Comparison of ENCODE assay signal across 9 mouse cellular contexts in the genomic region with DNA sequence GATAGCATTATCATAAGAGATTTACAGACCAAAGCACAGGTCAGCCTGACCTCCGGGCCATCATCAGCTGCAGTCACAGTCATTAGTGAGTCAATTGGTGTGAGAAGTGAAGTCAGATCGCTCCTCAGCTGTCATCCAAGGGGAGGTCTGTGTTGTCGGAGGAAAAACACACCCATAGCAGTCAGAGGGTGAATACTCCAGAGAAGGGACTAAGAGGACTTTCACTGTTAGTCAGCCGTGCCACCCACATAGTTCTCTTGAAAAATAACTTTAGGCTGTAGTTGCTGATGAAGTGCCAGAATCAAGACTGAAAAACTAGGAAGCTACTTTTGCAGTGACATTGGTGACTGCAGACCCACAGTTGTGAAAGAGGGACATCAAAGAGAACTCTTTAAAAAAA.
A peak's percentile ranks its signal among the peaks of the same experiment; 100 is the strongest.
DNase-seq lines count a peak whose midpoint lies in the region; ATAC-seq and TF ChIP-seq lines count a peak whose summit lies in the region.
"Had no signal": no experiment of that assay in that cellular context is flagged by ENCODE, and none has a peak within 500 bp of the region (broad histone marks: within the 10 kb centered on the region; RNA-seq: fewer than 3 reads in every experiment).

No protein-coding gene starts in this region.

- no peak overlapping the region for H3K4me3 ChIP-seq in forebrain, postnatal 0 days (ENCODE audit: low read depth, low read length)
- H3K4me3 ChIP-seq in forebrain, embryonic 11.5 days (ENCODE audit: low read depth, low read length), result no peak overlapping the region
- no peak overlapping the region for H3K4me3 ChIP-seq in limb, embryonic 11.5 days (ENCODE audit: low read depth, low read length)
- no peak overlapping the region for H3K4me3 ChIP-seq in limb, embryonic 10.5 days
- H3K4me3 ChIP-seq in intestine, embryonic 15.5 days (replicated peaks), result no peak overlapping the region; the same call in 1 of the 2 replicates
- no peak overlapping the region for H3K4me3 ChIP-seq in neural tube, embryonic 13.5 days

- peak; percentile 58 for ATAC-seq in forebrain, postnatal 0 days
- no peak for ATAC-seq in forebrain, embryonic 11.5 days (replicated peaks; ENCODE audit: low FRiP score)
- no peak for ATAC-seq in limb, embryonic 11.5 days (ENCODE audit: insufficient number of reproducible peaks, low FRiP score, low TSS enrichment, low read depth)
- ATAC-seq in intestine, embryonic 15.5 days, result no peak
- no peak for ATAC-seq in neural tube, embryonic 13.5 days (ENCODE audit: low read depth)

- TF ChIP-seq CTCF in forebrain, postnatal 0 days (IDR thresholded peaks at IDR 0.05; ENCODE audit: low read depth), result no peak

- H3K27ac ChIP-seq in forebrain, postnatal 0 days (ENCODE audit: low read depth, low read length), result no peak overlapping the region; the same call in 1 of the 2 replicates
- H3K27ac ChIP-seq in forebrain, embryonic 11.5 days (ENCODE audit: low read depth, low read length), result no peak overlapping the region
- H3K27ac ChIP-seq in limb, embryonic 11.5 days (replicated peaks; ENCODE audit: low read depth, low read length), result no peak overlapping the region
- no peak overlapping the region for H3K27ac ChIP-seq in limb, embryonic 10.5 days
- H3K27ac ChIP-seq in intestine, embryonic 15.5 days, result no peak overlapping the region
- no peak overlapping the region for H3K27ac ChIP-seq in neural tube, embryonic 13.5 days (replicated peaks)

- H3K4me1 ChIP-seq in forebrain, postnatal 0 days (ENCODE audit: insufficient read depth), result 0 out of 2 replicates have a peak, but pooled peaks cover 4% of the 10 kb centered on the region
- peaks cover 6% of the 10 kb centered on the region for H3K4me1 ChIP-seq in forebrain, embryonic 11.5 days (replicated peaks; ENCODE audit: control insufficient read depth, insufficient read depth, low read length)
- H3K4me1 ChIP-seq in limb, embryonic 11.5 days (ENCODE audit: control insufficient read depth, insufficient read depth, low read length), result no peaks in the 10 kb centered on the region
- peaks cover 20% of the 10 kb centered on the region for H3K4me1 ChIP-seq in limb, embryonic 10.5 days
- peaks cover 13% of the 10 kb centered on the region for H3K4me1 ChIP-seq in intestine, embryonic 15.5 days (replicated peaks)
- H3K4me1 ChIP-seq in neural tube, embryonic 13.5 days (replicated peaks), result peaks cover 22% of the 10 kb centered on the region

- 32% methylated on average over 4 of the region's 4 CpGs for WGBS in forebrain, postnatal 0 days
- 50% methylated on average over 4 of the region's 4 CpGs for WGBS in forebrain, embryonic 11.5 days
- WGBS in limb, embryonic 11.5 days, result 8% methylated on average over 4 of the region's 4 CpGs
- 9% methylated on average over 4 of the region's 4 CpGs for WGBS in limb, embryonic 10.5 days
- WGBS in intestine, embryonic 15.5 days, result 15% methylated on average over 4 of the region's 4 CpGs
- 13% methylated on average over 4 of the region's 4 CpGs for WGBS in neural tube, embryonic 13.5 days

- no peaks in the 10 kb centered on the region for H3K27me3 ChIP-seq in forebrain, postnatal 0 days (ENCODE audit: insufficient read depth, low read length)
- no peaks in the 10 kb centered on the region for H3K27me3 ChIP-seq in forebrain, embryonic 11.5 days (ENCODE audit: control insufficient read depth, insufficient read depth, low read length)
- no peaks in the 10 kb centered on the region for H3K27me3 ChIP-seq in limb, embryonic 11.5 days (ENCODE audit: control insufficient read depth, insufficient read depth, low read length)
- no peaks in the 10 kb centered on the region for H3K27me3 ChIP-seq in limb, embryonic 10.5 days (ENCODE audit: low read depth, poor library complexity, severe bottlenecking)
- H3K27me3 ChIP-seq in intestine, embryonic 15.5 days (replicated peaks), result no peaks in the 10 kb centered on the region
- no peaks in the 10 kb centered on the region for H3K27me3 ChIP-seq in neural tube, embryonic 13.5 days

- H3K9me3 ChIP-seq in forebrain, postnatal 0 days (ENCODE audit: low read length), result no peaks in the 10 kb centered on the region
- H3K9me3 ChIP-seq in forebrain, embryonic 11.5 days (ENCODE audit: control insufficient read depth, low read length), result no peaks in the 10 kb centered on the region
- no peaks in the 10 kb centered on the region for H3K9me3 ChIP-seq in limb, embryonic 11.5 days (ENCODE audit: control insufficient read depth, low read length)
- H3K9me3 ChIP-seq in limb, embryonic 10.5 days (replicated peaks), result no peaks in the 10 kb centered on the region
- H3K9me3 ChIP-seq in intestine, embryonic 15.5 days, result no peaks in the 10 kb centered on the region
- H3K9me3 ChIP-seq in neural tube, embryonic 13.5 days, result no peaks in the 10 kb centered on the region

- no peaks in the 10 kb centered on the region for H3K36me3 ChIP-seq in forebrain, postnatal 0 days (ENCODE audit: insufficient read depth)
- H3K36me3 ChIP-seq in forebrain, embryonic 11.5 days (ENCODE audit: control insufficient read depth, insufficient read depth, low read length), result no peaks in the 10 kb centered on the region
- no peaks in the 10 kb centered on the region for H3K36me3 ChIP-seq in limb, embryonic 11.5 days (ENCODE audit: control insufficient read depth, insufficient read depth, low read length)
- H3K36me3 ChIP-seq in limb, embryonic 10.5 days, result no peaks in the 10 kb centered on the region
- no peaks in the 10 kb centered on the region for H3K36me3 ChIP-seq in intestine, embryonic 15.5 days
- H3K36me3 ChIP-seq in neural tube, embryonic 13.5 days, result no peaks in the 10 kb centered on the region

- no peak overlapping the region for H3K9ac ChIP-seq in forebrain, postnatal 0 days
- H3K9ac ChIP-seq in forebrain, embryonic 11.5 days (ENCODE audit: low read length), result no peak overlapping the region
- peak overlapping the region; percentile 19; the same call in 1 of the 2 replicates for H3K9ac ChIP-seq in limb, embryonic 11.5 days (ENCODE audit: low read length)
- no peak overlapping the region for H3K9ac ChIP-seq in intestine, embryonic 15.5 days
- H3K9ac ChIP-seq in neural tube, embryonic 13.5 days, result no peak overlapping the region

- 0 out of 2 replicates have a peak overlapping the region, but pooled peaks have one; percentile 10 for H3K4me2 ChIP-seq in forebrain, postnatal 0 days (ENCODE audit: low read depth)
- no peak overlapping the region for H3K4me2 ChIP-seq in forebrain, embryonic 11.5 days (ENCODE audit: low read depth, low read length, severe bottlenecking)
- no peak overlapping the region for H3K4me2 ChIP-seq in limb, embryonic 11.5 days (ENCODE audit: low read depth, severe bottlenecking)
- H3K4me2 ChIP-seq in intestine, embryonic 15.5 days (replicated peaks), result peak overlapping the region; percentile 45
- H3K4me2 ChIP-seq in neural tube, embryonic 13.5 days, result peak overlapping the region; percentile 16; the same call in 1 of the 2 replicates

- peak; percentile 35 for DNase-seq in forebrain, postnatal 0 days
- DNase-seq in forebrain, embryonic 11.5 days (ENCODE audit: low spot score), result no peak
- no peak for DNase-seq in limb, embryonic 11.5 days (ENCODE audit: low spot score)
- DNase-seq in limb, embryonic 10.5 days (ENCODE audit: low spot score), result no peak
- no peak for DNase-seq in adrenal gland, adult 18-20 months (ENCODE audit: low spot score in 2 of 2)
- DNase-seq in testis, postnatal 14 days (ENCODE audit: low spot score), result no peak
- DNase-seq: cerebellum, postnatal 10 days had no signal

Comparison
In these comparisons a context has a peak if more than half of its experiments do, and no peak if none do; other contexts are left out.
1. H3K4me2 ChIP-seq: peak in forebrain, postnatal 0 days (single experiment), intestine, embryonic 15.5 days (single experiment) and neural tube, embryonic 13.5 days (single experiment); none in forebrain, embryonic 11.5 days (single experiment) and limb, embryonic 11.5 days (single experiment).